1 mouse cellular context compared by ENCODE assay signal in the genomic region with DNA sequence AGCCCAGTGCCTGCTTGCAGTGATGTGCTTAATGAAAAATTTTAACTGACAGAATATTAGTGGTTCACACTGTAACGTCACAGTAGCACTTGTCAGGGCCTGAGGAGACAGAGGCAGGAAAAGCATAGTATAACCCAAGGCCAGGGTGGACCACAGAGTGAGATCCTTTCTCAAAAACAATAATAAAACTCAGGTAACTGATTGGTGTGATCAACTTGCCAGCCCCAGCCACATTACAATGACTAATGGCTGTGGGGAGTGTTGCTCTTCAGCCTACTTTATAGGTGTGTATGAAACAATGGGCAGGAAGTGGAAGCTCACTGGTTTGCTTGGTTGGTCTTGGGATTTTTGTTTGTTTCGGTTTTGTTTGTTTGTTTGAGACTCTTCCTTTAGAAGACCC.
TF ChIP-seq lines count a peak whose summit lies in the region.

No protein-coding gene starts in this region.

TF ChIP-seq in MEL, 35 proteins besides CTCF, POLR2A, EP300 and RAD21:
- TF ChIP-seq SIN3A (IDR thresholded peaks at IDR 0.05; ENCODE audit: low read length) (no peak), USF2 (IDR thresholded peaks at IDR 0.05; ENCODE audit: borderline replicate concordance in 1 of 2, insufficient read depth in 1 of 2, low read depth in 1 of 2, low read length in 2 of 2) (no peak), ZKSCAN1 (IDR thresholded peaks at IDR 0.05; ENCODE audit: low read depth, low read length) (no peak), POLR2AphosphoS2 (IDR thresholded peaks at IDR 0.05; ENCODE audit: low read length) (no peak), GATA1 (IDR thresholded peaks at IDR 0.05; ENCODE audit: low read depth, low read length) (no peak), MEF2A (IDR thresholded peaks at IDR 0.05; ENCODE audit: extremely low read depth, insufficient replicate concordance, low read depth, low read length, poor library complexity, severe bottlenecking) (no peak), E2F4 (IDR thresholded peaks at IDR 0.05; ENCODE audit: borderline replicate concordance, low read depth, low read length) (no peak), KAT2A (conservative IDR thresholded peaks at IDR 0.05; ENCODE audit: low read depth, low read length) (no peak), UBTF (IDR thresholded peaks at IDR 0.05; ENCODE audit: borderline replicate concordance, insufficient read depth, low read depth, low read length) (no peak), SMC3 (IDR thresholded peaks at IDR 0.05; ENCODE audit: low read depth, low read length) (no peak), TBP (IDR thresholded peaks at IDR 0.05; ENCODE audit: low read depth, low read length) (no peak), CHD2 (IDR thresholded peaks at IDR 0.05; ENCODE audit: low read length) (no peak)
